Mouse (Mus musculus): ENCODE data around the gene Sox5. TPM values are rescaled to one million over a fixed set of nuclear protein-coding genes. Genes with fewer than 3 reads are reported as not detected.

Sox5 gene
- polyA plus RNA-seq, 1 experiment, result 2.5 TPM

GRCm38 (mm10) chr6:144151075-144151474 is 630.7 kb downstream of the Sox5 start:
- no peak for TF ChIP-seq CTCF (IDR thresholded peaks at IDR 0.05; ENCODE audit: extremely low read depth, insufficient read depth, insufficient read length, insufficient replicate concordance)
- no peak for TF ChIP-seq POLR2A (IDR thresholded peaks at IDR 0.05; ENCODE audit: low read depth, low read length)
- 91% methylated on average over 10 of the region's 10 CpGs for WGBS

GRCm38 (mm10) chr6:144137397-144137796 is 644.4 kb downstream of the Sox5 start:
- no peaks in the 10 kb centered on the region for H3K36me3 ChIP-seq (ENCODE audit: control insufficient read depth, insufficient read depth, low read length)
- no peaks in the 10 kb centered on the region for H3K4me1 ChIP-seq (ENCODE audit: control insufficient read depth, insufficient read depth, insufficient read length)
- WGBS, result 91% methylated on average over 5 of the region's 5 CpGs
- no peak for DNase-seq (ENCODE audit: low read depth in 1 of 2, low spot score in 2 of 2)
- TF ChIP-seq POLR2A (IDR thresholded peaks at IDR 0.05; ENCODE audit: low read depth, low read length), result no peak
- no peak for TF ChIP-seq CTCF (IDR thresholded peaks at IDR 0.05; ENCODE audit: extremely low read depth, insufficient read depth, insufficient read length, insufficient replicate concordance)
- H3K27me3 ChIP-seq (ENCODE audit: control insufficient read depth, insufficient read depth, low read length), result no peaks in the 10 kb centered on the region
- no peak overlapping the region for H3K4me3 ChIP-seq (ENCODE audit: extremely low read depth, insufficient read depth, insufficient read length)
- H3K27ac ChIP-seq (ENCODE audit: insufficient read depth, low read length), result no peak overlapping the region

More at GRCm38 (mm10) chr6:144151075-144151474, 630.7 kb downstream of the Sox5 start:
- no peaks in the 10 kb centered on the region for H3K4me1 ChIP-seq (ENCODE audit: control insufficient read depth, insufficient read depth, insufficient read length)
- H3K27me3 ChIP-seq (ENCODE audit: control insufficient read depth, insufficient read depth, low read length), result no peaks in the 10 kb centered on the region
- no peak for DNase-seq (ENCODE audit: low read depth in 1 of 2, low spot score in 2 of 2)
- H3K27ac ChIP-seq (ENCODE audit: insufficient read depth, low read length), result no peak overlapping the region
- H3K4me3 ChIP-seq (ENCODE audit: extremely low read depth, insufficient read depth, insufficient read length), result no peak overlapping the region
- H3K36me3 ChIP-seq (ENCODE audit: control insufficient read depth, insufficient read depth, low read length), result no peaks in the 10 kb centered on the region

GRCm38 (mm10) chr6:144136894-144137293 is 644.9 kb downstream of the Sox5 start:
- Histone ChIP-seq H3K27ac (ENCODE audit: insufficient read depth, low read length) (no peak overlapping the region), H3K4me3 (ENCODE audit: extremely low read depth, insufficient read depth, insufficient read length) (no peak overlapping the region), H3K36me3 (ENCODE audit: control insufficient read depth, insufficient read depth, low read length) (no peaks in the 10 kb centered on the region), H3K4me1 (ENCODE audit: control insufficient read depth, insufficient read depth, insufficient read length) (no peaks in the 10 kb centered on the region), H3K27me3 (ENCODE audit: control insufficient read depth, insufficient read depth, low read length) (no peaks in the 10 kb centered on the region)
- 91% methylated on average over 4 of the region's 4 CpGs for WGBS
- TF ChIP-seq CTCF (IDR thresholded peaks at IDR 0.05; ENCODE audit: extremely low read depth, insufficient read depth, insufficient read length, insufficient replicate concordance) (no peak), POLR2A (IDR thresholded peaks at IDR 0.05; ENCODE audit: low read depth, low read length) (no peak)
- DNase-seq (ENCODE audit: low read depth in 1 of 2, low spot score in 2 of 2), result no peak

GRCm38 (mm10) chr6:144129927-144130326 is 651.9 kb downstream of the Sox5 start:
- TF ChIP-seq CTCF (IDR thresholded peaks at IDR 0.05; ENCODE audit: extremely low read depth, insufficient read depth, insufficient read length, insufficient replicate concordance) (no peak), POLR2A (IDR thresholded peaks at IDR 0.05; ENCODE audit: low read depth, low read length) (no peak)
- Histone ChIP-seq H3K27ac (ENCODE audit: insufficient read depth, low read length) (no peak overlapping the region), H3K4me1 (ENCODE audit: control insufficient read depth, insufficient read depth, insufficient read length) (no peaks in the 10 kb centered on the region), H3K27me3 (ENCODE audit: control insufficient read depth, insufficient read depth, low read length) (no peaks in the 10 kb centered on the region), H3K4me3 (ENCODE audit: extremely low read depth, insufficient read depth, insufficient read length) (no peak overlapping the region), H3K36me3 (ENCODE audit: control insufficient read depth, insufficient read depth, low read length) (no peaks in the 10 kb centered on the region)
- 94% methylated on average over 12 of the region's 12 CpGs for WGBS
- DNase-seq (ENCODE audit: low read depth in 1 of 2, low spot score in 2 of 2), result no peak

GRCm38 (mm10) chr6:144119961-144120360 is 661.8 kb downstream of the Sox5 start:
- TF ChIP-seq POLR2A (IDR thresholded peaks at IDR 0.05; ENCODE audit: low read depth, low read length) (no peak), CTCF (IDR thresholded peaks at IDR 0.05; ENCODE audit: extremely low read depth, insufficient read depth, insufficient read length, insufficient replicate concordance) (no peak)
- DNase-seq (ENCODE audit: low read depth in 1 of 2, low spot score in 2 of 2), result no peak
- Histone ChIP-seq H3K36me3 (ENCODE audit: control insufficient read depth, insufficient read depth, low read length) (no peaks in the 10 kb centered on the region), H3K27ac (ENCODE audit: insufficient read depth, low read length) (no peak overlapping the region), H3K4me3 (ENCODE audit: extremely low read depth, insufficient read depth, insufficient read length) (no peak overlapping the region), H3K4me1 (ENCODE audit: control insufficient read depth, insufficient read depth, insufficient read length) (no peaks in the 10 kb centered on the region), H3K27me3 (ENCODE audit: control insufficient read depth, insufficient read depth, low read length) (no peaks in the 10 kb centered on the region)
- whole genome bisulfite sequencing, result 76% methylated on average over 1 of the region's 1 CpGs

GRCm38 (mm10) chr6:144116646-144117045 is 665.1 kb downstream of the Sox5 start:
- 87% methylated on average over 6 of the region's 6 CpGs for WGBS
- H3K27me3 ChIP-seq (ENCODE audit: control insufficient read depth, insufficient read depth, low read length), result no peaks in the 10 kb centered on the region
- no peak for DNase-seq (ENCODE audit: low read depth in 1 of 2, low spot score in 2 of 2)
- H3K36me3 ChIP-seq (ENCODE audit: control insufficient read depth, insufficient read depth, low read length), result no peaks in the 10 kb centered on the region
- H3K4me3 ChIP-seq (ENCODE audit: extremely low read depth, insufficient read depth, insufficient read length), result no peak overlapping the region
- no peaks in the 10 kb centered on the region for H3K4me1 ChIP-seq (ENCODE audit: control insufficient read depth, insufficient read depth, insufficient read length)
- H3K27ac ChIP-seq (ENCODE audit: insufficient read depth, low read length), result no peak overlapping the region
- TF ChIP-seq CTCF (IDR thresholded peaks at IDR 0.05; ENCODE audit: extremely low read depth, insufficient read depth, insufficient read length, insufficient replicate concordance) (no peak), POLR2A (IDR thresholded peaks at IDR 0.05; ENCODE audit: low read depth, low read length) (no peak)

GRCm38 (mm10) chr6:144111561-144111960 is 670.2 kb downstream of the Sox5 start:
- H3K4me3 ChIP-seq (ENCODE audit: extremely low read depth, insufficient read depth, insufficient read length), result no peak overlapping the region
- H3K27ac ChIP-seq (ENCODE audit: insufficient read depth, low read length), result no peak overlapping the region
- H3K4me1 ChIP-seq (ENCODE audit: control insufficient read depth, insufficient read depth, insufficient read length), result no peaks in the 10 kb centered on the region
- H3K36me3 ChIP-seq (ENCODE audit: control insufficient read depth, insufficient read depth, low read length), result no peaks in the 10 kb centered on the region
- no peaks in the 10 kb centered on the region for H3K27me3 ChIP-seq (ENCODE audit: control insufficient read depth, insufficient read depth, low read length)
- TF ChIP-seq POLR2A (IDR thresholded peaks at IDR 0.05; ENCODE audit: low read depth, low read length) (no peak), CTCF (IDR thresholded peaks at IDR 0.05; ENCODE audit: extremely low read depth, insufficient read depth, insufficient read length, insufficient replicate concordance) (no peak)
- 92% methylated on average over 6 of the region's 6 CpGs for WGBS
- DNase-seq (ENCODE audit: low read depth in 1 of 2, low spot score in 2 of 2), result no peak

Measured in spleen, adult 2 months (tissue).